Mouse (Mus musculus): ENCODE data around the gene Rnf169. TPM values are rescaled to one million over a fixed set of nuclear protein-coding genes. Genes with fewer than 3 reads are reported as not detected.

The Rnf169 gene
- polyA plus RNA-seq, 1 experiment from 2014 or later = 2.9 TPM

GRCm38 (mm10) chr7:99894478-99894877, 85.8 kb downstream of the Rnf169 start:
- ATAC-seq (replicated peaks; ENCODE audit: extremely low read depth, insufficient read depth, low FRiP score) = no peak
- H3K4me1 ChIP-seq (ENCODE audit: control insufficient read depth, insufficient read depth, low read length) = no peaks in the 10 kb centered on the region
- H3K27ac ChIP-seq (ENCODE audit: low read length) = no peak overlapping the region
- H3K4me2 ChIP-seq (ENCODE audit: low read depth, low read length) = no peak overlapping the region
- H3K9ac ChIP-seq (ENCODE audit: low read length) = no peak overlapping the region
- no peaks in the 10 kb centered on the region for H3K27me3 ChIP-seq (ENCODE audit: control insufficient read depth, insufficient read depth, low read length)
- no peaks in the 10 kb centered on the region for H3K36me3 ChIP-seq (ENCODE audit: control insufficient read depth, insufficient read depth)
- no peaks in the 10 kb centered on the region for H3K9me3 ChIP-seq (replicated peaks; ENCODE audit: control insufficient read depth, low read length)
- WGBS = 87% methylated on average over 6 of the region's 6 CpGs
- no peak overlapping the region for H3K4me3 ChIP-seq (ENCODE audit: low read length)

- no peak overlapping the region for H3K4me3 ChIP-seq (ENCODE audit: low read length)
- H3K9me3 ChIP-seq (replicated peaks; ENCODE audit: control insufficient read depth, low read length) = no peaks in the 10 kb centered on the region
- H3K27ac ChIP-seq (ENCODE audit: low read length) = no peak overlapping the region
- WGBS = 79% methylated on average over 3 of the region's 3 CpGs
- H3K9ac ChIP-seq (ENCODE audit: low read length) = no peak overlapping the region
- H3K4me1 ChIP-seq (ENCODE audit: control insufficient read depth, insufficient read depth, low read length) = no peaks in the 10 kb centered on the region
- no peak overlapping the region for H3K4me2 ChIP-seq (ENCODE audit: low read depth, low read length)
- no peaks in the 10 kb centered on the region for H3K36me3 ChIP-seq (ENCODE audit: control insufficient read depth, insufficient read depth)
- no peak for ATAC-seq (replicated peaks; ENCODE audit: extremely low read depth, insufficient read depth, low FRiP score)
- no peaks in the 10 kb centered on the region for H3K27me3 ChIP-seq (ENCODE audit: control insufficient read depth, insufficient read depth, low read length)
These were observed 86.3 kb downstream of the Rnf169 start for GRCm38 (mm10) chr7:99893967-99894366.

- Histone ChIP-seq H3K4me3 (ENCODE audit: low read length) (no peak overlapping the region), H3K9ac (ENCODE audit: low read length) (no peak overlapping the region), H3K4me1 (ENCODE audit: control insufficient read depth, insufficient read depth, low read length) (no peaks in the 10 kb centered on the region), H3K36me3 (ENCODE audit: control insufficient read depth, insufficient read depth) (no peaks in the 10 kb centered on the region), H3K4me2 (ENCODE audit: low read depth, low read length) (no peak overlapping the region), H3K27ac (ENCODE audit: low read length) (no peak overlapping the region), H3K9me3 (replicated peaks; ENCODE audit: control insufficient read depth, low read length) (no peaks in the 10 kb centered on the region), H3K27me3 (ENCODE audit: control insufficient read depth, insufficient read depth, low read length) (no peaks in the 10 kb centered on the region)
- no peak for ATAC-seq (replicated peaks; ENCODE audit: extremely low read depth, insufficient read depth, low FRiP score)
- 80% methylated on average over 2 of the region's 2 CpGs for WGBS
These were observed 87.9 kb downstream of the Rnf169 start for GRCm38 (mm10) chr7:99892351-99892750.

GRCm38 (mm10) chr7:99891471-99891870, 88.8 kb downstream of the Rnf169 start:
- WGBS = 42% methylated on average over 3 of the region's 3 CpGs
- Histone ChIP-seq H3K4me2 (ENCODE audit: low read depth, low read length) (no peak overlapping the region), H3K27ac (ENCODE audit: low read length) (no peak overlapping the region), H3K9ac (ENCODE audit: low read length) (no peak overlapping the region), H3K4me1 (ENCODE audit: control insufficient read depth, insufficient read depth, low read length) (no peaks in the 10 kb centered on the region), H3K27me3 (ENCODE audit: control insufficient read depth, insufficient read depth, low read length) (no peaks in the 10 kb centered on the region), H3K4me3 (ENCODE audit: low read length) (no peak overlapping the region), H3K9me3 (replicated peaks; ENCODE audit: control insufficient read depth, low read length) (no peaks in the 10 kb centered on the region), H3K36me3 (ENCODE audit: control insufficient read depth, insufficient read depth) (no peaks in the 10 kb centered on the region)
- no peak for ATAC-seq (replicated peaks; ENCODE audit: extremely low read depth, insufficient read depth, low FRiP score)

- no peaks in the 10 kb centered on the region for H3K27me3 ChIP-seq (ENCODE audit: control insufficient read depth, insufficient read depth, low read length)
- H3K4me1 ChIP-seq (ENCODE audit: control insufficient read depth, insufficient read depth, low read length) = no peaks in the 10 kb centered on the region
- 64% methylated on average over 3 of the region's 3 CpGs for WGBS
- H3K4me2 ChIP-seq (ENCODE audit: low read depth, low read length) = no peak overlapping the region
- no peak overlapping the region for H3K9ac ChIP-seq (ENCODE audit: low read length)
- no peak for ATAC-seq (replicated peaks; ENCODE audit: extremely low read depth, insufficient read depth, low FRiP score)
- no peak overlapping the region for H3K4me3 ChIP-seq (ENCODE audit: low read length)
- no peaks in the 10 kb centered on the region for H3K9me3 ChIP-seq (replicated peaks; ENCODE audit: control insufficient read depth, low read length)
- no peaks in the 10 kb centered on the region for H3K36me3 ChIP-seq (ENCODE audit: control insufficient read depth, insufficient read depth)
- H3K27ac ChIP-seq (ENCODE audit: low read length) = no peak overlapping the region
These were observed 90.0 kb downstream of the Rnf169 start for GRCm38 (mm10) chr7:99890168-99890755.

- no peak overlapping the region for H3K9ac ChIP-seq (ENCODE audit: low read length)
- H3K36me3 ChIP-seq (ENCODE audit: control insufficient read depth, insufficient read depth) = no peaks in the 10 kb centered on the region
- ATAC-seq (replicated peaks; ENCODE audit: extremely low read depth, insufficient read depth, low FRiP score) = no peak
- WGBS = 39% methylated on average over 10 of the region's 10 CpGs
- H3K4me1 ChIP-seq (ENCODE audit: control insufficient read depth, insufficient read depth, low read length) = no peaks in the 10 kb centered on the region
- no peak overlapping the region for H3K4me3 ChIP-seq (ENCODE audit: low read length)
- H3K27ac ChIP-seq (ENCODE audit: low read length) = no peak overlapping the region
- H3K27me3 ChIP-seq (ENCODE audit: control insufficient read depth, insufficient read depth, low read length) = no peaks in the 10 kb centered on the region
- no peak overlapping the region for H3K4me2 ChIP-seq (ENCODE audit: low read depth, low read length)
- no peaks in the 10 kb centered on the region for H3K9me3 ChIP-seq (replicated peaks; ENCODE audit: control insufficient read depth, low read length)
These were observed 90.9 kb downstream of the Rnf169 start for GRCm38 (mm10) chr7:99889175-99889880.

- H3K27me3 ChIP-seq (ENCODE audit: control insufficient read depth, insufficient read depth, low read length) = no peaks in the 10 kb centered on the region
- H3K4me1 ChIP-seq (ENCODE audit: control insufficient read depth, insufficient read depth, low read length) = no peaks in the 10 kb centered on the region
- ATAC-seq (replicated peaks; ENCODE audit: extremely low read depth, insufficient read depth, low FRiP score) = no peak
- H3K4me2 ChIP-seq (ENCODE audit: low read depth, low read length) = no peak overlapping the region
- no peaks in the 10 kb centered on the region for H3K9me3 ChIP-seq (replicated peaks; ENCODE audit: control insufficient read depth, low read length)
- no peaks in the 10 kb centered on the region for H3K36me3 ChIP-seq (ENCODE audit: control insufficient read depth, insufficient read depth)
- H3K4me3 ChIP-seq (ENCODE audit: low read length) = no peak overlapping the region
- no peak overlapping the region for H3K9ac ChIP-seq (ENCODE audit: low read length)
- H3K27ac ChIP-seq (ENCODE audit: low read length) = no peak overlapping the region
These were observed 92.5 kb downstream of the Rnf169 start for GRCm38 (mm10) chr7:99887743-99888142.

GRCm38 (mm10) chr7:99887230-99887735, 93.0 kb downstream of the Rnf169 start:
- H3K27ac ChIP-seq (ENCODE audit: low read length) = no peak overlapping the region
- no peaks in the 10 kb centered on the region for H3K9me3 ChIP-seq (replicated peaks; ENCODE audit: control insufficient read depth, low read length)
- no peak for ATAC-seq (replicated peaks; ENCODE audit: extremely low read depth, insufficient read depth, low FRiP score)
- H3K4me2 ChIP-seq (ENCODE audit: low read depth, low read length) = no peak overlapping the region
- H3K9ac ChIP-seq (ENCODE audit: low read length) = no peak overlapping the region
- no peak overlapping the region for H3K4me3 ChIP-seq (ENCODE audit: low read length)
- no peaks in the 10 kb centered on the region for H3K27me3 ChIP-seq (ENCODE audit: control insufficient read depth, insufficient read depth, low read length)
- H3K36me3 ChIP-seq (ENCODE audit: control insufficient read depth, insufficient read depth) = no peaks in the 10 kb centered on the region
- H3K4me1 ChIP-seq (ENCODE audit: control insufficient read depth, insufficient read depth, low read length) = no peaks in the 10 kb centered on the region
- WGBS = 68% methylated on average over 2 of the region's 2 CpGs

- no peaks in the 10 kb centered on the region for H3K9me3 ChIP-seq (replicated peaks; ENCODE audit: control insufficient read depth, low read length)
- no peak overlapping the region for H3K9ac ChIP-seq (ENCODE audit: low read length)
- H3K27ac ChIP-seq (ENCODE audit: low read length) = no peak overlapping the region
- peaks cover 2% of the 10 kb centered on the region; the same call in 1 of the 2 replicates for H3K27me3 ChIP-seq (ENCODE audit: control insufficient read depth, insufficient read depth, low read length)
- H3K4me2 ChIP-seq (ENCODE audit: low read depth, low read length) = no peak overlapping the region
- 67% methylated on average over 2 of the region's 2 CpGs for WGBS
- peaks cover 5% of the 10 kb centered on the region for H3K4me1 ChIP-seq (ENCODE audit: control insufficient read depth, insufficient read depth, low read length)
- ATAC-seq (replicated peaks; ENCODE audit: extremely low read depth, insufficient read depth, low FRiP score) = no peak
- H3K4me3 ChIP-seq (ENCODE audit: low read length) = no peak overlapping the region
- H3K36me3 ChIP-seq (ENCODE audit: control insufficient read depth, insufficient read depth) = no peaks in the 10 kb centered on the region
These were observed 102.0 kb downstream of the Rnf169 start for GRCm38 (mm10) chr7:99878254-99878653.
